Mouse (Mus musculus): Measurements from ENCODE around the gene Rpa3. TPM values are rescaled to one million over a fixed set of nuclear protein-coding genes. Genes with fewer than 3 reads are reported as not detected.

The Rpa3 gene
- 10 to 100 TPM; 12.3 to 15.6 (median 14.2) TPM for total RNA-seq (2022)

DNA sequence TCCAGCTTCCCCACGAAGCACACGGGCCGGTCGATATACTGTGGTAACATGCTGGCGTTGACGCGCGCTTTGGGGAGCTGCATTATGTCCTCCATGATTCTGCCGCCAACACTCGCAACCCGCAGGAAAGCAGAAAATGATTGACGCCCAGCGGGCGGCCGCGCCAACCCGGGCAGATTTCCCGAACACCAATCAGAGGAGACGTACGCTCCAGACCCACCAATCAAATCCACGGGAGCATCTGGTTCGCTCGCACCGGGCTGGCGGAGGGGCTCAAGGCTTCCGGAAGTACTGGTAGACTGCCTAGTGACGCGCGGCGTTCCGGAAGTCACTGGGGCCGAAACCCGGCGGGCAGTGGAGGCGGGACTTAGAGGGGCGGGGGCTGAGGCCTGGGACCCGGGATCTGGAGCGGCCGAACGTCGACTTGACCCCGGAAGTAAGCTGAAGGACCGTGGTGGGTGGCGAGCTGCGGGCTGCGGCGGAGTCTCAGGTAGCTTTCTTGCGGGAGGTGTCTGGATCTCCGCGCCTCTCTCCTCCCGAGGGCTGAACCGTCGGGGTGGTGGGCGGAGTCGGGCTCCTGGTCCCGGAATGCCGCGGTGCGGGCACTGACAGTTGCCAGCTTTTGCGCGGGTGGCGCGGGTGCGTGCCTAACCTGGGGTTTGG, at the start of gene Rpa3, which contains the start of the genes Umad1 and Gm45062:
Gene Rpa3, minus strand, starts transcription at position 170 of the 663 bp plus-strand sequence.
Gene Umad1, plus strand, starts transcription at position 285 of the 663 bp plus-strand sequence.
Gene Gm45062, plus strand, starts transcription at position 447 of the 663 bp plus-strand sequence.
- peak; percentile 99 for DNase-seq (ENCODE audit: low spot score in 2 of 2)

DNA sequence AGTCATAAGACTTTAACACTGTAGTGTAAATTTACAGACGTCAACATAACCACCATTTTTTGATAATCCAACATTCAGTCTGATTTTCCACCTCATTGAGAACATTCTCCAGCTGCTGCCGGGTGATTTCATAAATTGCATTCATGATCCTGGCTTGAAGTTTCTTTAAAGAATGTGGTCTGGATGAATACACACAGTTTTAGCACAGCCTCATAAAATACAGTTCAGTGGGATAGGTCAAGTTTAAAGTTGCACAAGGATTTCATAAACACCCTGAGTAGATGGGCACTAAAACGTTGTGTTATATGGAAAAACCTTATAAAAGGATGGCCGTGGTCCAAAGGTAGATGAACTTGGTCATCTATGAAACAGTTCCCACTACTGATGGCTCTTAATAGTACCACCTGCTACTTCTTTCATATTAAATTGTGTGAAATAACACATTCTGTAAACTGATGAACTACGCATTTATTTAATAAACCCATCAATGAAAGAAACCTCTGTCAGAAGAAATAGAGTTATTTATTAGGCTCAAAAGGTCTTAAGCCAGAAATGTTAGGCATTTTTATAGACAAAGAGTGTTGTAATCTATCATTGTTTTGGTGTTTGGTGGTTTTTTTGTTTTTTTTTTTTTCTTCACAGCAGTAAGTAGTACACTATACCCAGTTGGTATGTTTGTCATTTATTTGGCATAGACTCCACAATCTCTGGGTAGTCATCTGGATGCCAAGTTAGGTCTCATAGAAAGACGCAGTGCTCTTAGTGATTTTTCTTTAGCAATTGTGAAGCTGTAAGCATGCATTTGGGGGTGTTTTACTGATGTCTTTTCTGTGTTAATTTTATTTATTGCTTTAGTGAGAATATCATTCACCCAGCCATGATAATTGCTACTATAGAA, 49.2 kb upstream of the Rpa3 start:
- DNase-seq (ENCODE audit: low spot score in 2 of 2), result no peak

GRCm38 (mm10) chr6:8299066-8299863, 40.3 kb upstream of the Rpa3 start:
- no peak for DNase-seq (ENCODE audit: low spot score in 2 of 2)

- no peak for DNase-seq (ENCODE audit: low spot score in 2 of 2)
These were observed 35.2 kb upstream of the Rpa3 start for GRCm38 (mm10) chr6:8294048-8294784.

DNA sequence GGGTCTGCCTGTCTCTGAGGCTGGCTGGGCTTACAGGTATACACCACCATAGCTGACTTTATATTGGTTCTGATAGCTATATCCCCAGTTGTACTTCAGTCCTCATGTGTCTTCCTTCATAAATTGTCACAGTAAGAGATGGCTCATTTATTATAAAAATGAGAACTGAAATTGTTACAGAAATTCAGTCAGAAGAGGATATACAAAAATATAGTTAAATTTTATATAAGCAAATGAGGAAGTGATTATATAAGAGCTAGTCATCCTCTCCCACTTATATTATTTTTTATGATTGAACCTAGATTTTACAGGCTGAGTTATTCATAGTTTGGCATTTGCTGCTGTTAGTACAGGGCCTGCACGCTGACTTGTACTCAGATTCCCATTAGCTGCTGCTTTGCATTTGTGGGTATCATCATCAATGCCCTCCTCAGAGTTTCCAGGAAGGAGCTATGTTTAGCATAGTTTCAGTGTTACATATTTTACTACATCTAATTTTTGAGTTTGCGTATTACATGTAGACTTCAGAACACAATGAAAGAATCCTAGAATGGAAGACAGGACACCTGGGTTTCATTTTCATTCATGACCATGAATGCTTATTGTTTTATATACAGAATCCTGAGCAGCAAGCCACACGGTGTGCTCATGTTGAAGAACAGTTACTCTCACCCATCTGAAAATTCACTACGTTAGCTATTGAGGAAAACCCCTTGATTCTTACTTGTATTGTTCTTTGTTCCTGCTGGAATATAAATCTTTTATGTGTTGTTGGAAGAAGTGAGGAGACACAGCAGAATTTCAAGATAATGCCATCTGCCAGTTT, 30.0 kb upstream of the Rpa3 start:
- no peak for DNase-seq (ENCODE audit: low spot score in 2 of 2)

- no peak for DNase-seq (ENCODE audit: low spot score in 2 of 2)
These were observed 27.2 kb upstream of the Rpa3 start for GRCm38 (mm10) chr6:8286146-8286545.

- no peak for DNase-seq (ENCODE audit: low spot score in 2 of 2)
These were observed 26.5 kb upstream of the Rpa3 start for GRCm38 (mm10) chr6:8285401-8285960.

GRCm38 (mm10) chr6:8283255-8283654, 24.3 kb upstream of the Rpa3 start:
- DNase-seq (ENCODE audit: low spot score in 2 of 2), result no peak

DNA sequence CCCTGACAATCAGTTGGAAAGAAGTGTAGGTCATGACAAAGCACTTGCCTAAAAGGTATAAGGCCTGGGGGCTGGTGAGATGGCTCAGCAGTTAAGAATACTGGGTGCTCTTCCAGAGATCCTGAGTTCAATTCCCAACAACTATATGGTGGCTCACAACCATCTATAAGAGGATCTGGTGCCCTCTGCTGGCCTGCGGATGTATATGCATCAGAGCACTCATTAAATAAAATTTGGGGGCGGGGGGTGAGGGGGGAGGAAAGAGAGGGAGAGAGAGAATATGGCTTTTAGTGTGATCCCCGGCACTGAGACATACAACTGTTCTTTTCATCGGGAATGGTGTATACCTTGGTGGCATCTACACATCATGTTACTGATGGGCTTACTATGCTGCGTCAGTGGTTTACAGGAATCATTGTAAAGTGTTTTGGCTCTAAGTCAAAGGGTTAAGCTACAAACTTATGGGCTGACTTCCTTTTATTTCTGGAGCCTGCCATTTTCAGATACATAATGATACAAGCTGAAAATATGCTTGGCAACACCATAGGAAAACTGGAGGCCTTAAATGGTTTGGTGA, 19.5 kb upstream of the Rpa3 start:
- no peak for DNase-seq (ENCODE audit: low spot score in 2 of 2)

DNA sequence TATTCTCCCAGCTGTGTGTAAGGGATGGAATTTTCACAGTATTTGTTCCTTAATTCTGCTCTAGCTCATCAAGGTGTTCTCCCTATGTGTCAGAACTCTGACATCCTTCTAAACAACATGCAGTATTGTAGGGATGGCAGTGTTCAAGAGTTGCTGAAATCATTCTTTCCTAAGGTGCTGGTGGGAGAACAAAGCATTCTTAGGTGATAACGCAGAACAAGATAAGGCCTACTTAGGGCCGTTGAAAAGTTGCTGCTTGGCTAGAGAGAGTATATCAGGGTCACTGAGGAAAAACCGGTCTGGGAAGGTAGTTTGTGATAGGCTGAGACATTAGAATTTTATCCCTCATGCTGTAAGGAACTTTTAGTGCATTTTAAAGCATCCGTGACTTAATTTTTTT, 17.5 kb upstream of the Rpa3 start:
- DNase-seq (ENCODE audit: low spot score in 2 of 2), result no peak

- peak; percentile 60 to 77 for DNase-seq (ENCODE audit: low spot score in 2 of 2)
These were observed 16.1 kb upstream of the Rpa3 start for GRCm38 (mm10) chr6:8275098-8275497.

DNA sequence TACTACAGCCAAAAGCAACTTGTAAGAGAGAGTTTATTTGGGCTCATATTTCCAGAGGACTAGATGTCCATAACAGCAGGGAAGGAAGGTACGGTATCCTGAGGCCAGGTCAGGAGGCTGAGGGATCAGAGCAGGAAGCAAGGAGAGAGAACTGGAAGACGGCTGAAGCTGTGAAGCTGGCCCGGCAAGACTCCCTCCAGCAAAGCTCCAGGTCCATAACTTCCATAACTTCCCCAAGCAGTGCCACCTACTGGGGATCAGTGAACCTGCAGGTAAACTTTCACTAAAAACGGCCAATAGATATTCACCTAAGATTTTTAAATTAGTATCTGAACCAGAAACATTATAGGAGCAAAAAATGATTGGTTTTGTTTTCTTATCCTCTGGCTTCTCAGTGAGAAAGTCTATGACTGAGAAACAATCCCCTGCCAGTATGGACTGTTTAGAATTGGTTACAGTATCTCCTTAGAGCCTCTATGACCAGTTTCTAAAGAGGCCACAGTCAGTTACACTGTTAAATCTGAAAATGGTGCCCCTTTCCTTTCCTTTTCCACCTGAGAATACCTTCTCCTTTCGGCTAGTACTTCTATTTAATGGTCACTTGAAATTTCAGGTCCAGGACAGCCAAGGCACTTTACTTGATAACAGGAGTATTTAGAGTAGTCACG, 15.5 kb upstream of the Rpa3 start:
- peak in 1 of 2 experiments; percentile 23 for DNase-seq (ENCODE audit: low spot score in 2 of 2)

DNA sequence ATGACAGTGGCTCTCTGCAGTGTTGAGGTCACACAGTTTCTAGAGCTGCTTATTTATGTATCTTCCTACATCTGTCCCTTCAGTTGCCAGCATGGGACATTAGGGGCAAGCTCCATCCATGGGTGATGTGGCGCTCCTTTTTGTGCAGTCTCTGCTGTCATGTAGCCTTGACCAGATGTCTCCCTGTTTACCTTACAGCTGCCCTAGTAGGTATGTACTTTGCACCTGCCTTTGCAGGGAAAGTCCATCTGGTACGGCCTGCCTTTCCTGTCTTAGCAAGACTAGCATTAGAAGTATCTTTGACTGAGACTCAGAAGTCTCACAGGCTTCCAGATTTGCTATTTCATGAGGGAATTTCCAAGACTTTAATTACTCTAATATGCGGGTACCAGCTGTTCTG, 12.1 kb upstream of the Rpa3 start:
- DNase-seq (ENCODE audit: low spot score in 2 of 2), result no peak

DNA sequence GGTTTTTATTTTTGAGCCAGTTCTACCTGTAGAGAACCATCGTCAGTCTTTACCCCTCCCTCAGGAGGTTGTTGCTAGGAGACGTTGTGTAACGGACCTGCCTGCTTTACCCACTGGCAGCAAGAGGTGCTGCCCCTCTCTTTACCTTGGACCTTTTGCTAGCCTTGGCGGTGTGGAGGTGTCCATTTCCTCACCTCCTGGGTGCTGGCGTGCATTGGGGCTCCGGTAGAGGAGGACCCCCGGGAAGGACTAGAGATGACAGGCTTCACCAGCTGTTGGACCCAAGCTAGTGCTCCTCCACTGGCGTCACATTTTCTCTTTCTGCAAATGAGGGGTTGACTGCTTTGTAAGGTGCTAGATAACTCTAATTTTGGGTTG, 683 bp upstream of the Rpa3 start:
- no peak for DNase-seq (ENCODE audit: low spot score in 2 of 2)

- DNase-seq (ENCODE audit: low spot score in 2 of 2), result no peak
These were observed 657 bp downstream of the Rpa3 start for GRCm38 (mm10) chr6:8258316-8258715.

GRCm38 (mm10) chr6:8228596-8228995, 30.4 kb downstream of the Rpa3 start:
- no peak for DNase-seq (ENCODE audit: low spot score in 2 of 2)

DNA sequence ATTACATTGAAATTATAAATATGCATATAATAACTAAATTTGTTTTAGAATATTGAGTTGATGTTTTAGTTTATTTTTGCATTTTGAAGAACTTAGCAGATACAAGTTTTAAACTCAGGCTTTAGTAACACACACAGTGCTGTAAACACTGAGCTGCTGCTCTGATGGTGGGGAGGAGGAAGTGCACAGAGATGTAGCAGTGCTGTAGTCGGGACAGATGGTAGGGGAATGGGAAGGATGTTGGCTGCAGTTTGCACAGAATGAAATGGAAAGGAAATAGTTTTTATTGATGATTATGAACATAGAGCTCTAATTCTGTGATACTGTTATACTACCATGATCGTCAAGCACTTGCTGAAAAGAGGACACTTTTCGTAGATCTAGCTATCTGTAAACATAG, 31.9 kb downstream of the Rpa3 start:
- no peak for DNase-seq (ENCODE audit: low spot score in 2 of 2)

DNA sequence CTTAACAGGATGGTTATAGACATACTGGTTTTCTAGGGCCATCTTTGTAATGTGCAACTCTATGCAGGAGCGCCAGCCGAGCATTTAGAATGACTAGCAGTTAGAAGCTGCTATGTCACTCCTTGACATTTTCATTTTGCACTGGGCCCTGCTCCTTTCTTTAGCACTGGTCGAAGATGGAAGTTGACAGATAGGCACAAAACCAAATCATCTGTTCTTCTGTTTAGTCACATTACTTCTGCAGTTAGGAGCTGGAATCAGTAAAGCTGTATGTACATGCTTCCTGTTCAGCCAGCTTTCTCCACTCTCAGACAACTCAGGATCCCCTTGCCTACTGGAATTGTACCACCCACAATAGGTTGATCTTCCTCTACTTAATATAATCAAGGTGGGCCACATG, 48.3 kb downstream of the Rpa3 start:
- DNase-seq (ENCODE audit: low spot score in 2 of 2), result no peak

DNA sequence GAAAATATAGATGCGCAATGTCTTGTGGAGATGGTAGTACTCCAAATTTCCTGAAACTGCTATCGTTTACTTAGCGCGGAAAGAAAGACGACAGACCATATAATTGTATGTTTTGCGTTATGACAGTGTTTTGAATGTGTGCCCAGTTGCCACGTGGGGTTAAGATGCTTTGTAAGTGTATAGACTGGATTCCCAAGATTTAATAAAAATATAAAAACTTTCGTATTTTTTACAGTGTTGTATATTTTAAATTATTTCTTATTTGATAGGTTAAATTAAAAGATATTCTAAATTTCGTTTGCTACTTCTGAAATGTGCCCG, 49.1 kb downstream of the Rpa3 start:
- DNase-seq (ENCODE audit: low spot score in 2 of 2), result no peak
